Mouse (Mus musculus): Measurements from ENCODE around the gene Pcnx. TPM values are rescaled to one million over a fixed set of nuclear protein-coding genes. Genes with fewer than 3 reads are reported as not detected.

Pcnx gene
- total RNA-seq (2015), result 33.1 and 40.1 TPM in 2 replicates
- total RNA-seq (2017), result 13.1 and 18.8 TPM in 2 replicates

- ATAC-seq (ENCODE audit: poor library complexity, severe bottlenecking), result peak; percentile 82
Measured at GRCm38 (mm10) chr12:81859351-81860307, at the start of gene Pcnx. Pcnx (plus strand) TSS chr12:81860023.

DNA sequence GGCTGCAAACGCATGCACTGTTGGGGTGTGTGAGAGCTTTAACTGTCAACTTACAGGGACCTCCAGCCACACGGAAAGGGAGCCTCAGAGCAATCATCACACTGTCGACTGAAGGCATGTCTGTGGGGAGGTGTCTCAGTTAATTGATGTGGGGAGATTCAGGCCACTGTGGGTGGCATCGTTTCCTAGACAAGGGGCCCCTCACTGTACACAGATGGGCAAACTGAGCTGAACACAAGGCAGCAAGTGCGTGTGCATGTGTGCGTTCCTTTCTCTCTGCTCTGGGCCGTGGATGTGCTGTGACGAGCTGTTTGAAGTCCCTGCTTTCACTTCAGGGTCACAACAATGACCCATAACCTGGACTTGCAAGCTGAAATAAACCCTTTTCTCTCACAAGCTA, 49.4 kb upstream of the Pcnx start:
- no peak for ATAC-seq (ENCODE audit: poor library complexity, severe bottlenecking)

DNA sequence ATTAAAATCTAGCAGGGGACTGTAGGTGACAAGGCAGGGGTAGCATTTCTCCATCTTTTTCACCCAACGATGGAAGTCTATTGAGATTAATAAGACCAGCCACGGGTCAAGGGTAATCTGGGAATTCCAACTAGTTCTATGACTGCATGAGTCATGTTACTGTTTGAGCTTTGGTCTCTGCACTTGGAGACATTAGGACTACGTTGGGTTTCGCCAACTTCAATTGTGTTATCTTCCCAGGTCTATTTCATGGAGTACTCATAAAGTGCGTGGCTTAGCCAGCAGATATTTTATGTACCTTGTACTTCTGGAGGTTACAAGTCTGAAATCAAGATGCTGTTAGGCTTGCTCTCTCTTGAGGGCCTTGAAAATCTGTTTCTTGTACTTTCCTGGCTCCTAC, 45.1 kb upstream of the Pcnx start:
- no peak for ATAC-seq (ENCODE audit: poor library complexity, severe bottlenecking)

GRCm38 (mm10) chr12:81816330-81817125, 43.3 kb upstream of the Pcnx start:
- no peak for ATAC-seq (ENCODE audit: poor library complexity, severe bottlenecking)

DNA sequence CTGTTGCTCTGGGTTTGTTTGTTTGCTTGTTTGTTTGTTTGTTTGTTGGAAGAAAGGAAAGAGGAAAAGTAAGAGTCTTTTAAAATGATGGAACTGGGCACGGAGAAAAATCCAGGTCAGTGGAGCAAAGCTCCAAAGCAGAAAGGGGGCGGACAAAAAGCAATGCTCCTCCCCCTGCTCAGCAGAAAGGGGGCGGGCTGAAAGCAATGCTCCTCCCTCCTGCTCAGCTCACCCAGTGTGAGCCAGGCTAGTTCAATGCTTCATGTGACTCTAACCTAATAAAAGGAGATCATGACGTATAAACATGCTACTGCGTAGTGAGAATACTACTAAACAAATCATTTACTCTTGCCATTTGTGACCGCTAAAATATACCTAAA, 42.7 kb upstream of the Pcnx start:
- ATAC-seq (ENCODE audit: poor library complexity, severe bottlenecking), result no peak

DNA sequence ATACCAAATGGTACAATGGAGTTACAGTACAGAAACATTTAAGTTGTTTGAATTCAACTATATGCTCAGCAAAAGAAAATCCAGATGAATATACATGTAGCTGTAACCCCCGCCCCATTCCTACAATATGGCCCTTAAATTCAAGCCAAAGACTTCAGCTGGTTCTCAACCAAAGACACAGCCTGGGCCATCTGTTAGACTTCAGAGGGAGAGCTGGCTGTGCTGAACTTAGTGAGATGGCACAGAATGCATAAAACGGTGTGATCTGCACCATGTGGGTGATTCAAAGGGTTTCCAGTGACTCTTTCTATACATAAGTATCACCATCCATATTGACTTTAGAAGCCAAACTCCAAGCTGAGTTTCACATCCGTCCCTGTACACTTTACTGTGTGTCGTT, 39.1 kb upstream of the Pcnx start:
- ATAC-seq (ENCODE audit: poor library complexity, severe bottlenecking), result no peak

DNA sequence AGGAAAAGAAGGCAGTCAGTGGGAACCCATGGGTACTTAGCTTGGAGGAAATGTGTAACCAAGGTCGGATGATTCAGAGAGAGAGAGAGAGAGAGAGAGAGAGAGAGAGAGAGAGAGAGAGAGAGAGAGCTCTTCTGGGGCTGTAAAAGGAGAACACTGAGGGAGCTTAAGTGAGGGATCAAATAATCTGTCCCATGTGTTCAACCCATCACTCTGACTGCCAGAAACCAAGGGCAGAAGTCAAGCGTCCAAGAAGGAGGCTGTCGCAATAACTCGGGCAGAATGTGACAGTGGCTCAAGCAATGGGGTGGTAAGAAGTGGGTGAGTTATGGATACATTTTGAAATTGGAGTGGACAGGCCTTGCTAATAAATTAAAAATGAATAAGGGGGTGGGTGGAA, 37.6 kb upstream of the Pcnx start:
- ATAC-seq (ENCODE audit: poor library complexity, severe bottlenecking), result no peak

DNA sequence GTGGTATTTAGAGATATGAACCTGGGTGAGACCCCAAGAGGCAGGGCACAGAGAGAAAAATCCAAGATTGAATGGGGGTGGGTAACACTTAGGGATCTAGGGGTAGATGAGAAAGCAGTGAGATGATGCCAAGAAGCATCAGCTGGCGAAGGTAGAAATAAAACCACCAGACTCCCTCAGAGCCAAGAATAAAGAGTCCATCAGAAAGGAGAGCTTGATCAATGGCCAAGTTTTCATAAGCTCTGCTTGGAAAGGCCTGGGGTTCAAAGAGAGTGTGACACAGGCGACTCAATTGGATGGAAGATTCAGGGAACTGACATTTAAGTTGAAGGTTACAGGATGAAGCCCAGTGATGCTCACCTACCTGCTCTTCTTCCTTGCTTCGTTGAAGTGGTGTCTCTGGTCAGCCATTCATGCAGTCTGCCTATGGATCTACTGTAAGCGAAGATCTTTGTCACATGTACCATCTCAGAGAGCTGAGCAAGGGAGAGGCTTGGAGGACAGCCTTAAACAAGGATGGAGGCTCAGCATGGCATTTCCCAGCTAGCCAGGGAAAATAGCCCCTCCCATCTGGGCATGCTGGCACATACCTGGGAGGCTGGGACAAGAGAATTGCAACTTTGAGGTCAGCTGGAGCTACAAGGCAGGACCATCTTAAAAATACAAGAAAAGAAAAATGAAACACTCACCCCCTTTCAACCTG, 36.9 kb upstream of the Pcnx start:
- no peak for ATAC-seq (ENCODE audit: poor library complexity, severe bottlenecking)

- no peak for ATAC-seq (ENCODE audit: poor library complexity, severe bottlenecking)
Measured at GRCm38 (mm10) chr12:81828355-81828754, 31.5 kb upstream of the Pcnx start.

DNA sequence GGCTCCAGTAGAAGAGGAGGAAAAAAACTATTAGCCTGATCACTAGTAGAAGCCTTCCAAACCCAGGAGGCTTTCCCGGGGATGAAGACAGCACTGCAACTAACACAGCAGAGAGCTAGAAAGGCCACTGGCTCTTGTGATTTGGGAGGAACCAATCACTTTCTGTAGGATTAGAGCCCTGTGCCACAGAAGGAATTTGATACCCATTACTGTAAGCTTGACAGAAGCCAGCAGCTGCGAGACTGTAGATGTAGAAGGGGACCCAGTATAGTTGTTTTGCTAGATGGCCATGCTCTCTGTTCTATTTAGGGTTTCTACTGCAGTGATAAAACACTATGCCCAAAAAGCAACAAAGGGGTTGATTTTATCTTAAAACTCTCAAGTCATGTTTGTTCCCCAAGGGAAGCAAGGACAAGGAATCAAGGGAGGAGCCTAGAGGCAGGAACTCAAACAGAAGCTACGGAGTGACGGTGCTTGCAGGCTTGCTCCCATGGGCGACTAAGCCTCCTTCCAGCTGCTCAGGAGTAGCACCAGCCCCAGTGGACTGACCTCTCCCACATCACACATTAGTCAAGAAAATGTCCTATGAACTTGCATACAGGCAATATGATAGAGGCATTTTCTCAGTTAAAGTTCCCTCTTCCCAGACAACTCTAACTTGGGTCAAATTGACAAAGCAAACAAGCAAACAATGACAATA, 27.6 kb upstream of the Pcnx start:
- ATAC-seq (ENCODE audit: poor library complexity, severe bottlenecking), result no peak

DNA sequence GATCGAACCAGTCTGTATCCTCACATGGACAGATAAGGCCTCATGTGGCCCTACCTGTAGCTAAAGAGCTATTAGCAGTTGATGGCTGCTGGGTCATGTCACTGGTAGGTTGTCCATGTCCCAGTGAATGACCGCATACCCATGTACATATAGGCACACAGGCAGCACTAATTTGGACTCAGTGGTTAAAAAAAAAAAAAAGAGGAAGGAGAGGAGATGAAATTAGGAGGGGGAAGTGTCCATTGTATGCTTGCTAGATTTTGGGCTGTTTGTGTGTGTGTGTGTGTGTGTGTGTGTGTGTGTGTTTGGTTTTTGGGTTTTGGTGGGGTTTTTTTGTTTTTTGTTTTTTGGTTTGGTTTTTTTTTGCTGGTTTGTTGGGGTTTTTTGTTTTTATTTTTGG, 26.7 kb upstream of the Pcnx start:
- peak; percentile 88 for ATAC-seq (ENCODE audit: poor library complexity, severe bottlenecking)

- ATAC-seq (ENCODE audit: poor library complexity, severe bottlenecking), result no peak
Measured at GRCm38 (mm10) chr12:81836162-81836561, 23.7 kb upstream of the Pcnx start.

DNA sequence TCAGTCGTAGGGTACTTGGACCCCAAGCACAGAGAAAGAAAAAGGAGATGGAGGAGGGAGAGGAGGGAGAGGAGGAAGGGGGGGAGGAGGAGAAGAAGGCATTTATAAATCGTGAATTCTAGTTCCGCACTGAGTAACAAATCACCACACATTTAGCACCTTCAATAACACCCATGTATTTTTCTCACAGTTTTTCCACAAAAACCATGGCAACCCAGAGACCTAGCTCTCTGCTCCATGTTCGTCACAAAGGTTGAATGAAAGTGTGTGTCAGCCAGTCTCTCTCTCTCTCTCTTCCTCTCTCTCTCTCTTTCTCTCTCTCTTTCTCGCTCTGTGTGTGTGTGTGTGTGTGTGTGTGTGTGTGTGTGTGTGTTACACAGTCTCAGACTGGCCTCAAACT, 22.4 kb upstream of the Pcnx start:
- no peak for ATAC-seq (ENCODE audit: poor library complexity, severe bottlenecking)

DNA sequence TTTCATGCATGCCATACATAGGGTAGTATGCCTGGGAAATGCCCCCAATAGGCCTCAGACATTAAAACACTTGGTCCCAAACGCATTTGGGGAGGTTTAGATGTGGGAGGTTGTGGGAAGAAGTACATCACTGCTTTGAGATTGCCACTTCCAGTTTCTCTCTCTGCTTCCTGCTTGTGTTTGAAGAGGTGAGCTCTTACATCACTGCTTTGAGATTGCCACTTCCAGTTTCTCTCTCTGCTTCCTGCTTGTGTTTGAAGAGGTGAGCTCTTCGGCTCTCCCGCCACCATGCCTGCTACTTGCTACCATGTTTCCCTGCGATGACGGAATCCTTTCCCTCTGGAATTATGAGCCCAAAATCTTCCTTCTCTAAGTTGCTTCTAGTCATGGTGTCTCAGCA, 20.2 kb upstream of the Pcnx start:
- peak; percentile 95 for ATAC-seq (ENCODE audit: poor library complexity, severe bottlenecking)

- ATAC-seq (ENCODE audit: poor library complexity, severe bottlenecking), result no peak
Measured at GRCm38 (mm10) chr12:81841046-81841445, 18.8 kb upstream of the Pcnx start.

DNA sequence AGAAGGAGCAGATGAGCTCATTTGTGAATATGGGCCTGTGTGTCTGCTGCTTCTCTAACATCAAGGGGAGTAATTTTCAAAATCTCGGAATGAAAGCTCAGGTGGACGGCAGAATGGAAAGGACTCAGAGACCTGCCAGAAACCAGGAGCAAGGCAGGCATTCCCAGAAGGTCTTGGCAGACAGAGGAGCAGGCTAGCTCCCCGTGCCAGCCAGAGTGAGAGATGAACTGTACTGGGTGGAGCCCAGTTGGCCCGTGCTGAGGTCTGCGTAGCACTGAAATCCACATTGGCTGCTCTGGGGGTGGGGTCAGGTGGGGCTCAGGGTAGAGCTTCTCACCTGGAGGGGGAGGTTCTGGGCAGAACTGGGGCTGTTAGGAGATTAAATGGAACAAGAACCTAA, 16.3 kb upstream of the Pcnx start:
- no peak for ATAC-seq (ENCODE audit: poor library complexity, severe bottlenecking)

- 0 out of 2 replicates have a peak, but pooled peaks have one; percentile 11 for ATAC-seq (ENCODE audit: poor library complexity, severe bottlenecking)
Measured at GRCm38 (mm10) chr12:81844572-81844971, 15.3 kb upstream of the Pcnx start.

- peak; percentile 80 for ATAC-seq (ENCODE audit: poor library complexity, severe bottlenecking)
Measured at GRCm38 (mm10) chr12:81844981-81845380, 14.8 kb upstream of the Pcnx start.

- no peak for ATAC-seq (ENCODE audit: poor library complexity, severe bottlenecking)
Measured at GRCm38 (mm10) chr12:81849629-81850028, 10.2 kb upstream of the Pcnx start.

GRCm38 (mm10) chr12:81852551-81852950, 7.3 kb upstream of the Pcnx start:
- no peak for ATAC-seq (ENCODE audit: poor library complexity, severe bottlenecking)

DNA sequence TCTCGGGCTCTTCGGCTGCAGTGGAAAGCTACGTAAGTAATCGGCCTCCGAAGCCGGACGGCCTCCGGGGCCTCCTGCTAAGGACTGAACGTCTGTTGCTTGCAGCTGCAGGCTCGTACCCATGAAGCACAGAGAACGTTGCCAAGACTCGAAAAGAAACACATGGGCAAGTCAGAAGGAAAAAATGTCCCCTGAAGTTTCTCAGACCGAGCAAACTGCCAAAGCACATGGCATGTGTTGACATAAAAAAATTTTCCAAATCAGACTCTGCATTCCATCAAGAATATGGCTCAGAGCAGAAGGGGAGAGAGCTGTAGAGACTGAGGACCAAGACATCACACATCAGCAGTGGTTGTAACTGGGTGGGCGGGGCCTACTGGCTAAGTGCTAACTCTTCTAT, 6.8 kb upstream of the Pcnx start:
- ATAC-seq (ENCODE audit: poor library complexity, severe bottlenecking), result no peak
